Mouse (Mus musculus): ENCODE data around the gene Adam17. TPM values are rescaled to one million over a fixed set of nuclear protein-coding genes. Genes with fewer than 3 reads are reported as not detected.

The Adam17 gene
- 6.5 TPM for polyA plus RNA-seq (2015; fragmentation: Illumina TruSeq; extraction: RNeasy Lipid Tissue Mini Kit (QIAGEN cat#74804); ENCODE audit: insufficient read depth, low read depth, low replicate concordance)

GRCm38 (mm10) chr12:21373100-21373819 is at the start of gene Adam17:
Gene Adam17, minus strand, starts transcription at chr12:21373632.

DNA sequence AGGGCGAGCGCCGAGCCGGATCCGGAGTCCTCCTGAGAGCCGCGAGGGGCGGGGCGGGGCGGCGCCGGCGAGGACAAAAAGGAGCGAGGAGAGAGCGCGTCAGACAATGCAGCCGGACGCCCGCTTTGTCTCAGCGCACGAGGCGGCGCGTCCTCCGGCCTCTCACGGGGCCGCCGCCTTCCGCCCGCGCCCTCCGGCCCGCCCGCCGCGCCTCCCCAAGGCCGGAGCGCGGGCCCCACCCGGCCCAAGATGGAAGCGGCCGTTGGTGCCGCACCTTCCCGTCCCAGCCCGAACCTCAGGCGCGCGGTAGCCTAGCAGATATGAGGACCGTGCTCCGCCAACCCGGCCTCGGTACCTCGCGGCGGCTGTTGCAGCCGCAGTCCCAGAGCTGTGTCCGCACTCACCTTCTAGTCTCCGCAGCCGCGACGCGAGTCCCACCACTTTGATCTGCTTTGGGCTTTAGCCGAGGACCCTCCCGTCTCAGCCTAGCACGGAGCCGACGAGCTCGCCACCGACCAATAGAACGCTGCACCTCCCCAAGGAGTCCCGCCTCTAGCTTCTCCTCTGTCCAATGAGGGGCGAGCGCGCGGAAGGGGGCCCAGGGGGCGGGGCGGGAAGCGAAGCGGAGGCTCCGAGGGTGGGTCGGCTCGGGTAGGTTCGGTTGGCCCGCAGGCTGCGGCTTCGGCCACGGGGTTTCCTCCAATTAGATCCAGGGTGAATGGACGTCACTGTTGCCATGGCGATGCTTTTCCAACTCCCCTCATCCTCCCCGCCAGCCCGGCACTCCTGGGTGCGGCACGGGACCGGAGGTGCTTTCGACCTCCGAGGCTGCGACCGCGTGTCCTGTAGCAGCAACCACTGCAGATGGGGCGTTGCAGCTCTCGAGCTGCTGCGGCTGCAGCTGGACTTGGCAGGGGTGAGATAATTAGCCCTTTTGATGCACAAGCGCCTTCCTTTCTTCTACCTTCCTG is 44.0 kb upstream of the Adam17 start, which contains the start of gene Ywhaq:
Ywhaq (minus strand) TSS at position 538 of the 971 bp plus-strand sequence.

GRCm38 (mm10) chr12:21315923-21316868 is 57.2 kb downstream of the Adam17 start, which contains the start of gene Iah1:
Gene Iah1, plus strand, starts transcription at chr12:21316389.

GRCm38 (mm10) chr12:21286243-21286622 is 87.2 kb downstream of the Adam17 start, which contains the start of gene Itgb1bp1:
Gene Itgb1bp1, minus strand, starts transcription at chr12:21286284.

DNA sequence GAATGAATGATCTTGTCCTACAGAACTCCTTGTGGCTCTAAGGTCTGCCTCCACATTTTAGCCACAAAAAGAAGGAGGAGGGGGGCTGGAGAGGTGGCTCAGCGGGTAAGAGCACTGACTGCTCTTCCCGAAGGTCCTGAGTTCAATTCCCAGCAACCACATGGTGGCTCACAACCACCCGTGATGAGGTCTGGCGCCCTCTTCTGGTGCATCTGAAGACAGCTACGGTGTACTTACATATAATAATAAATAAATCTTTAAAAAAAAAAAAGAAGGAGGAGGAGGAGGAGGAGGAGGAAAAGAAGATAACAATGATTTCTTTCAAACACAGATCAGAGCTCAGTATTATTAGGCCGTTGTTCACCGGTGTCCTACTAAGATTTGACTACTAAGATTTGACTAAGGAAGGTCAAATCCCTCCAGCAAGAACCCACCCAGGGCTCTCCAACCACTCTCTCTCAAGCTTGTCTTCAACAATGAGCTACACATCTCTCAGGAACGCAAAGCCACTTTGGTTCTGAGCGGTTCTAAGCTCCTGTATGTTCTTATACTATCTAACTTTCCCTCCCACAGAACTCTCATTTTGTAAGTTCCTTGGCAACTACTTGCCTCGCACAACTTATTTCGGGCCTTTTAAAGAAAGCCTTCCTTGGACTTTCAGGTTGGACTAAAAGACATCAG is 88.5 kb downstream of the Adam17 start, which contains the start of gene Cpsf3:
Cpsf3 (plus strand) TSS at position 631 of the 681 bp plus-strand sequence.

Other genes starting within 250 kb of the Adam17 start
- 13.6 TPM for gene Cpsf3, start 88.2 kb downstream of the Adam17 start, polyA plus RNA-seq (2015; fragmentation: Illumina TruSeq; extraction: RNeasy Lipid Tissue Mini Kit (QIAGEN cat#74804); ENCODE audit: insufficient read depth, low read depth, low replicate concordance)
- 8.7 TPM for gene Itgb1bp1, start 87.3 kb downstream of the Adam17 start, polyA plus RNA-seq (2015; fragmentation: Illumina TruSeq; extraction: RNeasy Lipid Tissue Mini Kit (QIAGEN cat#74804); ENCODE audit: insufficient read depth, low read depth, low replicate concordance)
- gene Iah1, start 57.2 kb downstream of the Adam17 start, polyA plus RNA-seq (2015; fragmentation: Illumina TruSeq; extraction: RNeasy Lipid Tissue Mini Kit (QIAGEN cat#74804); ENCODE audit: insufficient read depth, low read depth, low replicate concordance), result 29.6 TPM
- 49.9 TPM for gene Ywhaq, start 44.0 kb upstream of the Adam17 start, polyA plus RNA-seq (2015; fragmentation: Illumina TruSeq; extraction: RNeasy Lipid Tissue Mini Kit (QIAGEN cat#74804); ENCODE audit: insufficient read depth, low read depth, low replicate concordance)